Mouse (Mus musculus): ENCODE measurements around the gene Zfp358. TPM values are rescaled to one million over a fixed set of nuclear protein-coding genes. Genes with fewer than 3 reads are reported as not detected.
A peak's percentile ranks its signal among the peaks of the same experiment; 100 is the strongest.

Zfp358 gene
- polyA plus RNA-seq, 1 experiment from 2014 or later, result 32.1 TPM

DNA sequence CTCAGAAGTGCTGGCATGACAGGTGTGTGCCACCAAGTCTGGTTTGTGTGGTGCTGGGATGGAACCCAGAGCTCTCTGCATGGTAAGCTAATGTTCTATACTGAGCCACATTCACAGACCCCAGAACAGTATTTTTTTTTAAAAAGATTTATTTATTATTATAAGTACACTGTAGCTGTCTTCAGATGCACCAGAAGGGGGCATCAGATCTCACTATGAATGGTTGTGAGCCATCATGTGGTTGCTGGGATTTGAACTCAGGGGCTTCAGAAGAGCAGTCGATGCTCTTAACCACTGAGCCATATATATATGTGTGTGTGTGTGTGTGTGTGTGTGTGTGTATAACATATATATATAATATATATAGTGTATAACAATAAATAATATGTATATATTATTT lies 24.1 kb upstream of the Zfp358 start:
- Histone ChIP-seq H3K36me3 (ENCODE audit: control insufficient read depth, insufficient read depth, low read length) (no peaks in the 10 kb centered on the region), H3K9me3 (replicated peaks; ENCODE audit: control insufficient read depth, low read length) (no peaks in the 10 kb centered on the region), H3K27me3 (ENCODE audit: control insufficient read depth, insufficient read depth, low read length) (no peaks in the 10 kb centered on the region), H3K27ac (ENCODE audit: low read length) (no peak overlapping the region), H3K4me1 (ENCODE audit: control insufficient read depth, insufficient read depth, low read length) (peaks cover 7% of the 10 kb centered on the region; the same call in 1 of the 2 replicates), H3K4me2 (ENCODE audit: low read depth, low read length) (no peak overlapping the region), H3K4me3 (replicated peaks; ENCODE audit: low read length) (no peak overlapping the region), H3K9ac (ENCODE audit: low read length) (no peak overlapping the region)
- 96% methylated on average over 1 of the region's 1 CpGs for WGBS
- ATAC-seq (ENCODE audit: insufficient read depth, low FRiP score), result no peak

DNA sequence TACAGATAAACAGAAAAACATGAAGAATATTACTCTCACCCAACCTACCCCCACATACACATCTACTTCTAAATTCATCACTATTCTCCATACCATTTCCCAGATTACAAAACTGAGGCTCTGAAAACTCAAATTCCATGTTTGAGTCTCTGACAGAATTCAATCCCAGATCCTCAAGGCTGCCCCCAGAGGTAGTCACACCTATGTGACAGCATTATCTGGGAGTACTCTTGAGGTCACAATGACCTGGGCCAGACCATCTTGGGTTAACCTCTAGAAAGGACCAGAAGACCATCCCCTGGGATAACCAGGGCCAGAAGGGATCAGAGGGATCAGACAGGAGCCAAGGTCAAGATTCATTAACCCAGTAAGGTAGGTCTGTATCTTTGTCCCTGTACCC lies 22.4 kb upstream of the Zfp358 start, which contains the start of gene Tex45:
TSS of gene Tex45 (plus strand) at position 301 of the 400 bp plus-strand sequence.
- H3K27me3 ChIP-seq (ENCODE audit: control insufficient read depth, insufficient read depth, low read length), result no peaks in the 10 kb centered on the region
- H3K4me3 ChIP-seq (replicated peaks; ENCODE audit: low read length), result no peak within 1 kb of the TSS
- H3K4me2 ChIP-seq (ENCODE audit: low read depth, low read length), result no peak within 1 kb of the TSS
- H3K9ac ChIP-seq (ENCODE audit: low read length), result no peak within 1 kb of the TSS
- ATAC-seq (ENCODE audit: insufficient read depth, low FRiP score), result no peak
- H3K36me3 ChIP-seq (ENCODE audit: control insufficient read depth, insufficient read depth, low read length), result no peaks in the 10 kb centered on the region
- peaks cover 7% of the 10 kb centered on the region; the same call in 1 of the 2 replicates for H3K4me1 ChIP-seq (ENCODE audit: control insufficient read depth, insufficient read depth, low read length)
- H3K27ac ChIP-seq (ENCODE audit: low read length), result no peak within 1 kb of the TSS
- H3K9me3 ChIP-seq (replicated peaks; ENCODE audit: control insufficient read depth, low read length), result no peaks in the 10 kb centered on the region

DNA sequence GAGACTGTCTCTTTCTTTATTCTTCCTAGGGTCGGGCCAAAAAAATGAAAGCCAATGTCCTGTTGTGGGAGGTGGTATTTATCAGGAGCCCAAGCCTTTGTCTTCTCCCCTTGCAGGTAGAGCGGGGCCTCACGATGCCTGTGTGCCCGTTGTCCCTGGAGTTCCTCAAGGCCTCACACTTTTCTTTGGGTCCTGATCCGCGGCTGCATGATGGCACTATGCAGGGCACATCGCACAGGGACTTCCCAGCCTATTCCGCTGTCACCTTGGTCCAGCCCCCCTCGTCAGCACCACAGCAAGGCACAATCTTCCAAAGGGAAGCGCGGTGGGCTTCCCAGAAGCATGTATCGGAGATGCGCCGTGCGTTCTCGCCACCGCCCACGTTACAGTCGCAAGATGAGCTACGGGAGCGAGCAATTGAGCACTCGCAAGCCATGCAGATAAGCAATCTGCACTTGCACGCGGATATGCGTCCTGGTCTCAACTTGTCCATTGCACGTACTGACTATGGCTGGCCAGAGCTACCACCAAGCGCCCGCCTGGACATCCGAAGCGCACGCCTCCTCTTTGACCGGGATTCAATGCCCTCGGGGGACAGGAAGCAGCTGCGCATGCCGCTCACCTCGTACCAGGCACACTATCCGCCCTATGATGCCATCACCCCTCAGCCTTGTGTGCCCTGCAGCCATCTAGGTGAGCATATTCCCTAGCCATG lies 17.1 kb upstream of the Zfp358 start:
- Histone ChIP-seq H3K4me1 (ENCODE audit: control insufficient read depth, insufficient read depth, low read length) (peaks cover 2% of the 10 kb centered on the region; the same call in 1 of the 2 replicates), H3K36me3 (ENCODE audit: control insufficient read depth, insufficient read depth, low read length) (no peaks in the 10 kb centered on the region), H3K9me3 (replicated peaks; ENCODE audit: control insufficient read depth, low read length) (no peaks in the 10 kb centered on the region), H3K27ac (ENCODE audit: low read length) (no peak overlapping the region), H3K27me3 (ENCODE audit: control insufficient read depth, insufficient read depth, low read length) (no peaks in the 10 kb centered on the region), H3K4me2 (ENCODE audit: low read depth, low read length) (peak overlapping the region; percentile 53), H3K9ac (ENCODE audit: low read length) (peak overlapping the region; percentile 43; the same call in 1 of the 2 replicates), H3K4me3 (replicated peaks; ENCODE audit: low read length) (peak overlapping the region; percentile 27)
- ATAC-seq (ENCODE audit: insufficient read depth, low FRiP score), result peak; percentile 20; the same call in 1 of the 2 replicates
- 21% methylated on average over 37 of the region's 37 CpGs for WGBS

DNA sequence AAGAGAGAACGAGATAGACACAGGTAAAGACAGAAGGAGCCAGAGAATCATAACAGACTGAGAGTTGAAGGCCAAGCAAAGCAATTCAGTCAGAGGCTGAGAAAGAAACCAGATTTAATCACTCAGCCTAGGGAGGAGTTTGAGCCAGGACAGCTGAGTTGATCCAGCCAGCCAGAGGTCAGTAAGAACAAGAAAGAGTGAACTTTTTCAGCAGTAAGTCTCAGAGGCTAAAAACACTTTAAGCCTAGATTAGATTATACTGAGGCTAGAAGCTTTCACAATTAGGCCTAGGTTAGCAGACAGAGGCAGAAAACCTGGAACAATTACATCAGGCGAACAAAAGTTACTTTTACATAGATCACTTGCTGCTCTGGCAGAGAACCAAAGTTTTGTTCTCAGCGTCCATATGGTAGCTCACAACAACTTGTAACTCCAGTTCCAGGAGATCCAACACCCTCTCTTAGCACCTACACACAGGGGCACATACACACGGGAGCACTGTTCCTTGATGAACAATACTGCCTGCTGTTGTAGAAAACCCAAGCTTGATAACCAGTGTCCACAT lies 12.6 kb upstream of the Zfp358 start:
- H3K4me2 ChIP-seq (ENCODE audit: low read depth, low read length), result no peak overlapping the region
- peaks cover 2% of the 10 kb centered on the region; the same call in 1 of the 2 replicates for H3K4me1 ChIP-seq (ENCODE audit: control insufficient read depth, insufficient read depth, low read length)
- no peaks in the 10 kb centered on the region for H3K9me3 ChIP-seq (replicated peaks; ENCODE audit: control insufficient read depth, low read length)
- no peaks in the 10 kb centered on the region for H3K27me3 ChIP-seq (ENCODE audit: control insufficient read depth, insufficient read depth, low read length)
- H3K9ac ChIP-seq (ENCODE audit: low read length), result no peak overlapping the region
- 43% methylated on average over 4 of the region's 4 CpGs for WGBS
- 0 out of 2 replicates have a peak, but pooled peaks have one; percentile 19 for ATAC-seq (ENCODE audit: insufficient read depth, low FRiP score)
- H3K36me3 ChIP-seq (ENCODE audit: control insufficient read depth, insufficient read depth, low read length), result no peaks in the 10 kb centered on the region
- no peak overlapping the region for H3K4me3 ChIP-seq (replicated peaks; ENCODE audit: low read length)
- H3K27ac ChIP-seq (ENCODE audit: low read length), result 0 out of 2 replicates have a peak overlapping the region, but pooled peaks have one; percentile 8

DNA sequence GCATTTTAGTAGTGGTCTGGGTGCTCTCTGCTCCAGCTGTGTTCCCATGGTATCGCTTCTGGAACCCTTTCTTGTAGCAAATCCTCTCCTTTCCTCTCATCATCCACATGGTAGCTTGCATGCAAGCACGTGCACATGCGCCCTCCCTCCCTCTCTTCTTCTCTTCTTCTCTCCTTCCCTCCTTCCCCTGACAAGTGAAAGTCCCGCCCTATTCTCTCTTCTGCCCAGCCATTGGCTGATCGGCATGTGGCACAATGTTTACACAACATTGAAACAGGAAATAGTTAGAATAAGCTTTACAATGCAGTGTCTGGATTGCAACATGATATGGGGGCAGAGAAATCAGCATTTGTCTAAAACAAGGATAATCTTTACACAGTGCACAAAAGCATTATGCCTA lies 11.3 kb upstream of the Zfp358 start:
- ATAC-seq (ENCODE audit: insufficient read depth, low FRiP score), result no peak
- no peak overlapping the region for H3K4me3 ChIP-seq (replicated peaks; ENCODE audit: low read length)
- WGBS, result 52% methylated on average over 5 of the region's 5 CpGs

DNA sequence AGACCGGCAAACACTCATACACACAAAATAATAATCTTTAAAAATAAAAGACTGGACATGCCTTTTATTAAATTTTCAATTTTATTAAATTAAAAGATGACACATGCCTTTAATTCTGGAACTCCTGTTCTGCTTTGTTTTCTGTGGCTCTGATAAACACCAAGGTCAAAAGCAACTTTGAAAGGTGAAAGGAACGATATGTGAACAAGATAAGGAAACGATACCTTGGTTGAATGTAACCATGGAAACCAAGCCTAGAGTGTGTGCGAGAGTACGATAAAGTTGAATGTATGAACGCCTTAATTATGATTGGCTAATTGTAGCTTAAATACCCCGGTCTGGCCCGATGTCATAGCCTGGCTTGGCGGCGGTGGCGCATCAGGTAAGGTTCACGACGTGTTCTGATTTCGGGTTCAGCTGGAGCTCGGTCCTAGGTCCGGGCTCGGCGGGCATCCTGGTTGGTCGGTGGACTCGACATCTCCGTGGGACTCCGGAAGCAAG lies 10.6 kb upstream of the Zfp358 start:
- H3K9ac ChIP-seq (ENCODE audit: low read length), result no peak overlapping the region
- WGBS, result 79% methylated on average over 22 of the region's 22 CpGs
- ATAC-seq (ENCODE audit: insufficient read depth, low FRiP score), result no peak

More for the DNA sequence above, 11.3 kb upstream of the Zfp358 start:
- no peaks in the 10 kb centered on the region for H3K36me3 ChIP-seq (ENCODE audit: control insufficient read depth, insufficient read depth, low read length)
- no peaks in the 10 kb centered on the region for H3K27me3 ChIP-seq (ENCODE audit: control insufficient read depth, insufficient read depth, low read length)
- peaks cover 2% of the 10 kb centered on the region; the same call in 1 of the 2 replicates for H3K4me1 ChIP-seq (ENCODE audit: control insufficient read depth, insufficient read depth, low read length)
- H3K9me3 ChIP-seq (replicated peaks; ENCODE audit: control insufficient read depth, low read length), result no peaks in the 10 kb centered on the region
- no peak overlapping the region for H3K9ac ChIP-seq (ENCODE audit: low read length)
- no peak overlapping the region for H3K4me2 ChIP-seq (ENCODE audit: low read depth, low read length)
- H3K27ac ChIP-seq (ENCODE audit: low read length), result no peak overlapping the region

DNA sequence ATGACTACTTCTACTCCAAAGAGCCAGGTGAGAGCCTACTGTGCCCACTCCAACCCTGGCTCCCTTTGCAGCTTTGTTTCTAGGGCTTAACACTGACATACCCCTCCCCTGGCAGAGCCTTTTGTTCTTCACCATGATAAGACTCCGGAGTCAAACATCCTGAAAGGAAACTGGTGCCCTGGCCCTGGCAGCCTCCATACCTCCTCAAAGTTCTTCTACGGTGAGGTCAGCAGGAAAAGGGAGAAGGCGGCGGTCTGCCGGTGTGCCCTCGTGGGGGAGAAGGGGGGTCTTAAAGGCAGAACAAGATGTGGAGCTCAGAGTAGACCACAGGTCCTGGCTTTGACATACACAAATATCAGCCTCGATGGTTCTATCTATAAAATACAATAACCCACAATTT lies 9.4 kb upstream of the Zfp358 start:
- Histone ChIP-seq H3K9me3 (replicated peaks; ENCODE audit: control insufficient read depth, low read length) (no peaks in the 10 kb centered on the region), H3K9ac (ENCODE audit: low read length) (no peak overlapping the region), H3K36me3 (ENCODE audit: control insufficient read depth, insufficient read depth, low read length) (no peaks in the 10 kb centered on the region), H3K4me1 (ENCODE audit: control insufficient read depth, insufficient read depth, low read length) (peaks cover 2% of the 10 kb centered on the region; the same call in 1 of the 2 replicates), H3K4me2 (ENCODE audit: low read depth, low read length) (no peak overlapping the region), H3K27me3 (ENCODE audit: control insufficient read depth, insufficient read depth, low read length) (no peaks in the 10 kb centered on the region), H3K27ac (ENCODE audit: low read length) (no peak overlapping the region), H3K4me3 (replicated peaks; ENCODE audit: low read length) (no peak overlapping the region)
- 71% methylated on average over 7 of the region's 7 CpGs for WGBS
- no peak for ATAC-seq (ENCODE audit: insufficient read depth, low FRiP score)

More for the DNA sequence above, 10.6 kb upstream of the Zfp358 start:
- Histone ChIP-seq H3K4me2 (ENCODE audit: low read depth, low read length) (no peak overlapping the region), H3K4me3 (replicated peaks; ENCODE audit: low read length) (no peak overlapping the region), H3K36me3 (ENCODE audit: control insufficient read depth, insufficient read depth, low read length) (no peaks in the 10 kb centered on the region), H3K27ac (ENCODE audit: low read length) (no peak overlapping the region), H3K27me3 (ENCODE audit: control insufficient read depth, insufficient read depth, low read length) (no peaks in the 10 kb centered on the region), H3K4me1 (ENCODE audit: control insufficient read depth, insufficient read depth, low read length) (peaks cover 2% of the 10 kb centered on the region; the same call in 1 of the 2 replicates), H3K9me3 (replicated peaks; ENCODE audit: control insufficient read depth, low read length) (no peaks in the 10 kb centered on the region)

DNA sequence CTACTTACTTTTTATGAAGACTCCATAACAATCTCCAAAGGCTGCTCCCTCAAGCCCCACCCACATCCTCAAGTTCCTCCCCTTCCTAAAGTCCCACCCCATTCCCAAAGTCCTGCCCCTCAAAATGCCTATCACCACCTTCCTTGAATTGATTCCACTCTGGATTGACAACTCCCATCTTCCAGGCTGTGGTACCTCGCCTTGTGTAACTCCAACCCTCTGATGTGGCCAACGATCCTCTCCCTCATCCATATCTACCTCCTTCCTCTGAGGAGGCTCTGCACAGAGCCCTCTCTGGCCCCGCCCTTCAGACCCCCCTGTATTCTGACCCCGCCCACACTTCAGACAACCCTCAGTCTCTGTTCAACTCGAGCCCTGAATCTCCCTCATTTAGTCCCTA lies 7.7 kb upstream of the Zfp358 start:
- 23% methylated on average over 5 of the region's 5 CpGs for WGBS
- no peak for ATAC-seq (ENCODE audit: insufficient read depth, low FRiP score)

DNA sequence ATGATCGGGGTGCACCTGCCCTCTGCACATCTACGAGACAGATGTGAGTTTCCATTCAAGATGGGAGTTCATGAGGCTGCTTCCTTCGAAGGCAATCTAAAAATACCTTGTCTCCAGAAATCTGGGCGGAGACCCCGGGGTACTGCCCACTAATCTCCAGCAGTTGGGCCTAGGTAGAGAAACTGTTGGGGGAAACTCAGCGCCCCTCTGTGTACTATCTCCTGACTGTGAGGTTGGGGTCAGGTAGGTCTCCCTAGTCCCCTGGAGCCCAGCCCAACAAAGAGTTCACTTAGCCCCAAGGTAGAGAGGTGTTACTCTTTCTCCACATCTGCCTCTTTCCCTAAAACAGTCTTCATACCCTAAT lies 889 bp downstream of the Zfp358 start:
- H3K27ac ChIP-seq (ENCODE audit: low read length), result peak overlapping the region; percentile 88
- 24% methylated on average over 6 of the region's 6 CpGs for WGBS
- H3K4me1 ChIP-seq (ENCODE audit: control insufficient read depth, insufficient read depth, low read length), result peaks cover 4% of the 10 kb centered on the region; the same call in 1 of the 2 replicates
- ATAC-seq (ENCODE audit: insufficient read depth, low FRiP score), result no peak
- H3K9me3 ChIP-seq (replicated peaks; ENCODE audit: control insufficient read depth, low read length), result no peaks in the 10 kb centered on the region
- H3K4me2 ChIP-seq (ENCODE audit: low read depth, low read length), result peak overlapping the region; percentile 64
- no peaks in the 10 kb centered on the region for H3K27me3 ChIP-seq (ENCODE audit: control insufficient read depth, insufficient read depth, low read length)
- H3K9ac ChIP-seq (ENCODE audit: low read length), result peak overlapping the region; percentile 97
- peak overlapping the region; percentile 93 for H3K4me3 ChIP-seq (replicated peaks; ENCODE audit: low read length)
- H3K36me3 ChIP-seq (ENCODE audit: control insufficient read depth, insufficient read depth, low read length), result peaks cover 22% of the 10 kb centered on the region

More for the DNA sequence above, 7.7 kb upstream of the Zfp358 start:
- H3K4me2 ChIP-seq (ENCODE audit: low read depth, low read length), result no peak overlapping the region
- H3K9me3 ChIP-seq (replicated peaks; ENCODE audit: control insufficient read depth, low read length), result no peaks in the 10 kb centered on the region
- H3K27me3 ChIP-seq (ENCODE audit: control insufficient read depth, insufficient read depth, low read length), result no peaks in the 10 kb centered on the region
- no peak overlapping the region for H3K4me3 ChIP-seq (replicated peaks; ENCODE audit: low read length)
- no peak overlapping the region for H3K27ac ChIP-seq (ENCODE audit: low read length)
- H3K4me1 ChIP-seq (ENCODE audit: control insufficient read depth, insufficient read depth, low read length), result no peaks in the 10 kb centered on the region
- no peaks in the 10 kb centered on the region for H3K36me3 ChIP-seq (ENCODE audit: control insufficient read depth, insufficient read depth, low read length)
- no peak overlapping the region for H3K9ac ChIP-seq (ENCODE audit: low read length)
